Mouse (Mus musculus): Measurements from ENCODE around the gene Tbc1d10c. TPM values are rescaled to one million over a fixed set of nuclear protein-coding genes. Genes with fewer than 3 reads are reported as not detected.

Gene Tbc1d10c
- polyA plus RNA-seq, 1 experiment from 2014 or later = 3.7 TPM

DNA sequence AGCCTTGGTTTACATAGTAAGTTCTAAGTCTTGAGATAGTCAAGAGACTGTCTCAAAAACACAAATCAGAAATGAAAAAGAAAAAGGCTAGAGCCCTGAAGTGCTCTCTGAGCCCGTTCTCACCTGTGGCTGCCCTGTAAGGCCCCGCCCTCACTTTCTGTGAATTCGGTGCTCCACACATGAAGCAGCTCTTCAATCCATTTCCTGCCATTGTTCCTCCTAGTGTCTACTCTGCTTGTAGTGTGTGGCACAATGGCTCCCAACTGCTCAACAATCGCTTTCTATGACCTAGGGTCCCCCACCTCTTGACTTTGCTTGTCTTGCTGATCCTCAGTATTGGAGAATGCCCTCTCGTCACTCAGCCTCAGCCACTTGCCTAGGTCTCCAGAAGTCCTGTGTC lies 36.4 kb upstream of the Tbc1d10c start:
- Histone ChIP-seq H3K27me3 (peaks cover 37% of the 10 kb centered on the region), H3K4me2 (no peak overlapping the region), H3K36me3 (no peaks in the 10 kb centered on the region), H3K9me3 (replicated peaks) (no peaks in the 10 kb centered on the region), H3K4me1 (replicated peaks) (peaks cover 41% of the 10 kb centered on the region), H3K9ac (no peak overlapping the region), H3K4me3 (replicated peaks) (no peak overlapping the region), H3K27ac (no peak overlapping the region)
- DNase-seq (no peak), ATAC-seq (ENCODE audit: low read depth) (no peak)
- 36% methylated on average over 5 of the region's 5 CpGs for WGBS (ENCODE audit: insufficient replicate concordance)

DNA sequence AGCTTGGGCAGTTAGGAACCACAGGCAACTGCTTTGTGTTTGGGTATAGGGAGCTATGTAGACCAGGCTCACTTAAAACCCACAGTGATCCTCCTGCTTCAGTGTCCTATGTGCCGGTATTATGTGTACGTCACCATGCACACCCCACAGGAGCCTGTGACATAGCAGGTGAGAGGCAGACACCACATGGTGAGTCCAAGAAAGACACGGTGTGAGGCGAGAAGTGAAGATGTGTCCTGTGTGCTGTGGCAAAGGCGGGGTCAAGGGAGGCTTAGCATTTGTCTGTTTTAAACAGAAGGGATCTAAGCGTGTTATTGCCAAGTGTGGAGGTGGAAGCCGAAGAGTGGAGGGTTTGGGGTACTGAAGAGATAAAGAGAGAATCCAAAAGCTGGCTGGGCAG lies 35.7 kb upstream of the Tbc1d10c start:
- H3K4me3 ChIP-seq (replicated peaks) = no peak overlapping the region
- ATAC-seq (ENCODE audit: low read depth) (no peak), DNase-seq (no peak)
- H3K9me3 ChIP-seq (replicated peaks) = no peaks in the 10 kb centered on the region
- H3K27ac ChIP-seq = no peak overlapping the region
- 78% methylated on average over 7 of the region's 7 CpGs for WGBS (ENCODE audit: insufficient replicate concordance)
- peaks cover 43% of the 10 kb centered on the region for H3K27me3 ChIP-seq
- H3K36me3 ChIP-seq = no peaks in the 10 kb centered on the region
- H3K4me1 ChIP-seq (replicated peaks) = peaks cover 40% of the 10 kb centered on the region
- H3K9ac ChIP-seq = no peak overlapping the region
- no peak overlapping the region for H3K4me2 ChIP-seq

DNA sequence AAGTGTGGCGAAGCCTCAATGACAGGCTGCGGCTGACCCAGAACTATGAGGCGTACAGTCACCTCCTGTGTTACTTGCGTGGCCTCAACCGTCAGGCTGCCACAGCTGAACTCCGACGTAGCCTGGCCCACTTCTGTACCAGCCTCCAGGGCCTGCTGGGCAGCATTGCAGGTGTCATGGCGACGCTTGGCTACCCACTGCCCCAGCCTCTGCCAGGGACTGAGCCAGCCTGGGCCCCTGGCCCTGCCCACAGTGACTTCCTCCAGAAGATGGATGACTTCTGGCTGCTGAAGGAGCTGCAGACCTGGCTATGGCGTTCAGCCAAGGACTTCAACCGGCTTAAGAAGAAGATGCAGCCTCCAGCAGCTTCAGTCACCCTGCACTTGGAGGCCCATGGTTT lies 31.1 kb upstream of the Tbc1d10c start:
- Histone ChIP-seq H3K27ac (no peak overlapping the region), H3K27me3 (peaks cover 69% of the 10 kb centered on the region), H3K4me2 (no peak overlapping the region), H3K9ac (no peak overlapping the region), H3K4me1 (replicated peaks) (peaks cover 49% of the 10 kb centered on the region), H3K36me3 (no peaks in the 10 kb centered on the region), H3K9me3 (replicated peaks) (no peaks in the 10 kb centered on the region), H3K4me3 (replicated peaks) (no peak overlapping the region)
- ATAC-seq (ENCODE audit: low read depth) (no peak), DNase-seq (no peak)
- WGBS (ENCODE audit: insufficient replicate concordance) = 53% methylated on average over 11 of the region's 11 CpGs

DNA sequence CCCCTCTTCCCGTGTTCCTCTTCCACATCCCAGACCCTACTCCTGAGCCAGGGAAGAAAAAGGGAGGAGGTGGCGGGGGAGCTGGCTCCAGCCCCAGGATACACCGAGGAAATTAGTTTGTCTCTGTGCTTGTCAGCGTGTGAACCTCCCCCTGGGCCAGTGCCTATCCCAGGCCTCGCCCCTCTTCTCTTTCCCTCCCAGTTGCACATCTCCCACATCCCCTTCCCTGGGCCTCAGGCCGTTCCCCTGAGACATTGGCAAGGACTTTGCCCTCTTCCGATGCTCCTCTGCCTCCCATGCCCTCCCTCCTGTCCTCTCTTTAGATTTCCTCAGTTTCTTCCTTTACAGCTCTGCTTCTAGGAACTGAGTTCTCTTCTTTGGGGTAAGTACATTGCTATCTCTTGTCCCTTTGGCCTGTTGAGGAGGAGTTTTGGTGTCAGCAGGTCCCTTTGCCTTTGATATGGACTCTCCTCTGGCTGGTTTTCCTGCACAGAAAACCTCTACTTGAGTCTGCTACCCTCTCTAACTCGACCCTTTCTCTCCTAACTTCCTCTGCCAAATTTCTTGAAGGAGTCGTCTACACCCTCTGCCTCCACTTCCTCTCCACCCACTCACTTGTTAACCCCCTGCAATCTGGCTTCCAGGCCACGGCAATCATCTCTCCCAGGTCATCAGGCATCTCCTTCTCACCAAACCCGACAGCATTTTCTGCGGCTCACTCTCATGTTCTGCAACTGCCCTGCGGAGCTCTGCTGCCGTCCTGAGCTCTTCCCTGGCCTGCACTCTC lies 30.1 kb upstream of the Tbc1d10c start:
- H3K4me1 ChIP-seq (replicated peaks) = peaks cover 60% of the 10 kb centered on the region
- 30% methylated on average over 14 of the region's 14 CpGs for WGBS (ENCODE audit: insufficient replicate concordance)
- no peak for ATAC-seq (ENCODE audit: low read depth)

DNA sequence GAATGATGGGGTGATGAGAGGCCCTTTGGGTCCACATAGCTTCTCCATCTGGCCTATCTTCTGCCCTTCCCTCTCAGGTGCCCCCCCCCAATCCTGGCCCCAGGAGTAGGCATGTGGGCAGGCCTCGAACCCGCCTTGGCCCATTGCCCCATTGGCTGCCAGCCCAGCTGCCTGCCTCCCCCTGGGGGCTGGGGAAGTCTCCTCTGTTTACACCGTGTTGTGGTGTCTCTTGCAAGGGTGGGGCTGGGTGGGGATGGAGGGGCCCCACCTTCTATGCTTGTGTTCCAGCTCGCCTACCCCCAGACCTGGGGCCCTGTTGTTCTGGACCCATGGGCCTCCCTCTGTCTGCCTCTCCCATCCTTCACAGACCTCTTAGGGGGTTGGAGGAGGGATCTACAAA lies 29.3 kb upstream of the Tbc1d10c start:
- no peak overlapping the region for H3K4me2 ChIP-seq
- DNase-seq (no peak), ATAC-seq (ENCODE audit: low read depth) (0 out of 2 replicates have a peak, but pooled peaks have one; percentile 14)
- H3K27me3 ChIP-seq = peaks cover 81% of the 10 kb centered on the region
- no peak overlapping the region for H3K4me3 ChIP-seq (replicated peaks)
- no peak overlapping the region for H3K9ac ChIP-seq
- no peaks in the 10 kb centered on the region for H3K9me3 ChIP-seq (replicated peaks)
- H3K4me1 ChIP-seq (replicated peaks) = peaks cover 61% of the 10 kb centered on the region
- 37% methylated on average over 4 of the region's 4 CpGs for WGBS (ENCODE audit: insufficient replicate concordance)
- no peaks in the 10 kb centered on the region for H3K36me3 ChIP-seq
- peak overlapping the region; percentile 45 for H3K27ac ChIP-seq

More for the DNA sequence above, 30.1 kb upstream of the Tbc1d10c start:
- Histone ChIP-seq H3K27me3 (peaks cover 74% of the 10 kb centered on the region), H3K36me3 (no peaks in the 10 kb centered on the region), H3K27ac (peak overlapping the region; percentile 45), H3K9ac (no peak overlapping the region), H3K4me2 (no peak overlapping the region), H3K9me3 (replicated peaks) (no peaks in the 10 kb centered on the region), H3K4me3 (replicated peaks) (no peak overlapping the region)
- DNase-seq = no peak

DNA sequence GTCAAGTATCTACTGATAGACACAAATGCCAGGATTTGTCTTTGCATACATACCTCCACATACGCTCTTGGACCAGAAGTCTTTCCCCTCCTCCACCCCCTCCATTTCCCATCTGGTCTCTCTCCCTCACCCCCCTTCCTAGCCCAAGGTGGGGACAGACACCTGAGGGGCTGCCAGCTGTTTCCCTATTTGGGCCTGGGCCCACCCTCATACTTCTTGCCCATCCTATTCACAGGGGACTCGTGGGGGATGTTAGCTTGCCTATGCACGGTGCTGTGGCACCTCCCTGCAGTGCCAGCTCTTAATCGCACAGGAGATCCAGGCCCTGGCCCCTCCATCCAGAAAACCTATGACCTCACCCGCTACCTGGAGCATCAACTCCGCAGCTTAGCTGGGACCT lies 28.9 kb upstream of the Tbc1d10c start:
- Histone ChIP-seq H3K9ac (no peak overlapping the region), H3K4me1 (replicated peaks) (peaks cover 66% of the 10 kb centered on the region), H3K4me2 (no peak overlapping the region)

DNA sequence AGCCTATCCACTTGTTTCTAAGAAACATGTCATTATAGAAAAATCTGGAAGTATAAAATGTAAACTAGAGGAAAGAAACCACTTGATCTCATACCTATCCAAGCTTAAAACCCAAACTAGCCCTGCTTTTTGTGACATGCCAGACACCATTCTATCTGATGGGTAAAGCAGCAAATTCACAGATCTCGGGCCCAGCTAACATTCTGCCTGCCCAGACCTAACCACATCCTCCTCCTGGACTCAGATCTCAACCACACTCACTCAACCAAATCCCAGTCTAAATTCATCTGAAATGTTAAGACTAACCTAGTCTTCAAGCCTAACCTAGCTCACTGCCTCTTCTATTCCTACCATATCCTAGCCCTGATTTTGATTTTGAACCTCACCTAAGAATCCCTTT lies 27.7 kb upstream of the Tbc1d10c start:
- no peak overlapping the region for H3K9ac ChIP-seq
- DNase-seq (no peak), ATAC-seq (ENCODE audit: low read depth) (no peak)
- peaks cover 90% of the 10 kb centered on the region for H3K27me3 ChIP-seq
- no peaks in the 10 kb centered on the region for H3K36me3 ChIP-seq
- H3K4me3 ChIP-seq (replicated peaks) = no peak overlapping the region
- no peak overlapping the region for H3K4me2 ChIP-seq
- no peak overlapping the region for H3K27ac ChIP-seq
- 19% methylated on average over 1 of the region's 1 CpGs for WGBS (ENCODE audit: insufficient replicate concordance)
- peaks cover 78% of the 10 kb centered on the region for H3K4me1 ChIP-seq (replicated peaks)
- no peaks in the 10 kb centered on the region for H3K9me3 ChIP-seq (replicated peaks)

More for the DNA sequence above, 28.9 kb upstream of the Tbc1d10c start:
- H3K9me3 ChIP-seq (replicated peaks) = no peaks in the 10 kb centered on the region
- ATAC-seq (ENCODE audit: low read depth) (no peak), DNase-seq (no peak)
- no peak overlapping the region for H3K27ac ChIP-seq
- peaks cover 84% of the 10 kb centered on the region for H3K27me3 ChIP-seq
- H3K4me3 ChIP-seq (replicated peaks) = no peak overlapping the region
- H3K36me3 ChIP-seq = no peaks in the 10 kb centered on the region
- WGBS (ENCODE audit: insufficient replicate concordance) = 77% methylated on average over 6 of the region's 6 CpGs

DNA sequence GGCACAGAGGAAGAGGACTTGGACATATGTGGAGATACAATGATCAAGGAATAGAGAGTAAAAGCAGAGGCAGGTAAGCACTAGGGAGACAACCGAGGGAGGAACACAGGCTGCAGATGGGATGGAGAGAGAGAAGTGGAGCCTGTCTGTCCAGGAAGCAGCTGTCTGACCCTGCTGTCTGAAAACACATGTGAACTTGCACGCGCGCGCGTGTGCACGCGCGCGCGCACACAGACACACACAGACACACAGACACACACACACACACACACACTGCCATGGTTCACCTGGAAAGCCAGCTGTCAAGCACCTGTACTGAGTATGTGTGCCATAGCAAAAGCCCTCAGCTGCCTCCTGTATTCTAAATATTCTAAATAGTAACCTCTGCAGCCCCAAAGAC lies 27.2 kb upstream of the Tbc1d10c start:
- peaks cover 95% of the 10 kb centered on the region for H3K27me3 ChIP-seq
- no peak overlapping the region for H3K4me2 ChIP-seq
- H3K9ac ChIP-seq = no peak overlapping the region
- H3K9me3 ChIP-seq (replicated peaks) = no peaks in the 10 kb centered on the region
- H3K4me3 ChIP-seq (replicated peaks) = no peak overlapping the region
- DNase-seq = no peak
- 83% methylated on average over 11 of the region's 11 CpGs for WGBS (ENCODE audit: insufficient replicate concordance)
- peaks cover 79% of the 10 kb centered on the region for H3K4me1 ChIP-seq (replicated peaks)
- H3K27ac ChIP-seq = no peak overlapping the region
- no peak for ATAC-seq (ENCODE audit: low read depth)
- no peaks in the 10 kb centered on the region for H3K36me3 ChIP-seq

DNA sequence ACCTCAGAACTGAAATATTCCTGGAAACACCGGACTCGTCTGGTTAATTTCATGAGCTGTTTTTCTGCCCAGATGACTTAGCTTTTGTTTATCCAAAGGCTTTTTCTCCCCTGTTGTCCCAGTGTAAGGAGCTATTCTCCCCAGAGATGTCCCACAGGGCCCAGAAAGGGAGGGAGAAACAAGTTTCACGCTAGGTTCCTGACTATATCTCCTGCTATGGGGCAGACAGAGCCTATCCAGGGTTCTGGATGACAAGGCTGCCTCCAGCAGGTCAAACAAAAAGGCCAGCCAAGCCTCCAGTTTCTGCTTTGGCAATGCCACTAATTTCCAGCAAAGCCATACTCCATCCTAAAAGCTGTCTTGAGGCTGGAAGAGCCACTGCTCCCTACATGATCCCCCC lies 26.8 kb upstream of the Tbc1d10c start:
- DNase-seq (no peak), ATAC-seq (ENCODE audit: low read depth) (no peak)
- no peak overlapping the region for H3K27ac ChIP-seq
- peaks cover 83% of the 10 kb centered on the region for H3K4me1 ChIP-seq (replicated peaks)
- no peak overlapping the region for H3K9ac ChIP-seq
- no peak overlapping the region for H3K4me2 ChIP-seq
- no peaks in the 10 kb centered on the region for H3K9me3 ChIP-seq (replicated peaks)
- H3K4me3 ChIP-seq (replicated peaks) = no peak overlapping the region
- peaks cover 97% of the 10 kb centered on the region for H3K27me3 ChIP-seq
- no peaks in the 10 kb centered on the region for H3K36me3 ChIP-seq
- whole genome bisulfite sequencing (ENCODE audit: insufficient replicate concordance) = 61% methylated on average over 3 of the region's 3 CpGs

DNA sequence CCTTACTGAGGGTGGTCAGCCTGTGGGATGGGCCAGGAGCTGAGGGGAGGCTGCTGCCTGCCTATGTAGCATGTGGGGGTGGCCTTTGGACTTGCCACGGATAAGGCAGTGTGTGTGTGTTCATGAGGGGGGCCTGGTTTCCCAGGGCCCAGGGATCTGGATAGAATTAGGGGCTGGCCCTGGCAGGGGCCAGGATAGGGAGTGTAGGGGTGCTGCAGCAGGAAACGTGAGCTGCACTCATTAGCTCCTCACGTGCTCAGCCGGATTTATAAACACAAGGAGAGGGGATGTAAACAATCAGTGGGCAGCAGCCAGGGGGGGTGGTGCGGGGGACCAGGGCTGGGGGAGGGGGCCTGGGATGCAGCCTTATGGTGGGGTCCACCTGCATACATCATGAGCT lies 26.1 kb upstream of the Tbc1d10c start:
- H3K27me3 ChIP-seq = peaks cover 97% of the 10 kb centered on the region
- no peak overlapping the region for H3K4me2 ChIP-seq
- no peak overlapping the region for H3K27ac ChIP-seq
- 29% methylated on average over 5 of the region's 5 CpGs for WGBS (ENCODE audit: insufficient replicate concordance)
- DNase-seq (no peak), ATAC-seq (ENCODE audit: low read depth) (no peak)
- H3K9ac ChIP-seq = no peak overlapping the region
- H3K4me3 ChIP-seq (replicated peaks) = no peak overlapping the region
- H3K9me3 ChIP-seq (replicated peaks) = no peaks in the 10 kb centered on the region
- no peaks in the 10 kb centered on the region for H3K36me3 ChIP-seq
- H3K4me1 ChIP-seq (replicated peaks) = peaks cover 76% of the 10 kb centered on the region

DNA sequence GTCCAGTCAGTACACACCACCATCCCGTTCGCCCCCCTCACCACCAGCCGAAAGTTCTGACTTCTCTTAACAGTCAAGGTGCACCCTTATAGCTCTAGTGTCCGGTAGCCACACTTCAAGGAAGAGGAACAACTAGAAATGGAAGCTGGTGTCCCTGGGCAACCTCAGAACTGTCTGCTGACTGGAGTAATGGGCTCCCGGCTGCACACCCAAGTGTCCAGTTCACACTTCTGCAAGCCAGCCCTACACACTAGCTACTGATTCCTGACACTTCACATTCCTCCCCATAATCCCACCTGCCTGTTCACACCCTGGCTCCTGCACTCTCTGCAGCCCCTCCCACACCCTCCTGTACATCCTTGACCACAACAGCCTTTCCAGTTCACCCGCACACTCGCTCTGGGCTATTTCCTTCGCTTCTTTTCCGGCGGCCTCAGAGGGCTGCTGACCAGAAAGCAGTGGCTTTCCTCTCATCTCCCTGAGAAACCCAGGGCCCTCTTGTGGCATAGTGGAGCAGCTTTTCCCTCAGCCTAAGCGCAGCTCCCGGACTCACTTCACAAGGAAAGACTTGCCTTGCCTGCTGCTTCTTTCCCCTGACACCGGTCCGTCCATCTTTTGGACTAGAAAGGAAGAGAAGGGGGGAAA lies 25.1 kb upstream of the Tbc1d10c start:
- H3K4me1 ChIP-seq (replicated peaks) = peaks cover 67% of the 10 kb centered on the region
- ATAC-seq (ENCODE audit: low read depth) (no peak), DNase-seq (no peak)
- no peak overlapping the region for H3K27ac ChIP-seq
- no peaks in the 10 kb centered on the region for H3K36me3 ChIP-seq
- H3K9ac ChIP-seq = no peak overlapping the region
- WGBS (ENCODE audit: insufficient replicate concordance) = 11% methylated on average over 14 of the region's 14 CpGs
- no peaks in the 10 kb centered on the region for H3K9me3 ChIP-seq (replicated peaks)
- H3K4me2 ChIP-seq = peak overlapping the region; percentile 1; the same call in 1 of the 2 replicates
- peaks cover 99% of the 10 kb centered on the region for H3K27me3 ChIP-seq
- no peak overlapping the region for H3K4me3 ChIP-seq (replicated peaks)

DNA sequence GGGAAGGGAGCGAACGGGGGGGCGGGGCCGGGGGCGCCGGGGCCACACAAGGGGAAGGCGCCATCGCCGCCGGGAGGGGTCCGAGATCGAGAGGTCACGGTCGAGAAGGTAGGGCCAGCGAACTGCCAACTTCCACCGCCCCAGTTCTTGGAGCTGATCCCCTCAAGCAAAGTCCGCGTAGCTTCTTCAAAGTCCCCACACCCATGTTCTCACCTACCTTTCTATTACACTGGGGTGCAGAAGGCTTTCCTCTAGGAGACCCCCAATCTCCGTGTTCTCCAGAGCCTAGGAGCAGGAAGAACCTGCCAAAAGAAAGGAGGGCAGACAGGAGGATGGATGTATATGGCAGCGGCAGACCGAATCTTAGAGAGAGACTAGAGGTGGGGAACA lies 24.4 kb upstream of the Tbc1d10c start:
- Histone ChIP-seq H3K27ac (no peak overlapping the region), H3K27me3 (peaks cover 100% of the 10 kb centered on the region)
- no peak for DNase-seq

More for the DNA sequence above, 24.4 kb upstream of the Tbc1d10c start:
- Histone ChIP-seq H3K9ac (peak overlapping the region; percentile 67), H3K4me1 (replicated peaks) (peaks cover 60% of the 10 kb centered on the region), H3K4me3 (replicated peaks) (peak overlapping the region; percentile 61), H3K4me2 (peak overlapping the region; percentile 74), H3K9me3 (replicated peaks) (no peaks in the 10 kb centered on the region), H3K36me3 (no peaks in the 10 kb centered on the region)
- no peak for ATAC-seq (ENCODE audit: low read depth)
- WGBS (ENCODE audit: insufficient replicate concordance) = 3% methylated on average over 20 of the region's 21 CpGs
